Mouse (Mus musculus): Measurements from ENCODE around the gene Pak3. TPM values are rescaled to one million over a fixed set of nuclear protein-coding genes. Genes with fewer than 3 reads are reported as not detected.

Pak3 gene
- polyA plus RNA-seq, 1 experiment, result 0.01 TPM

DNA sequence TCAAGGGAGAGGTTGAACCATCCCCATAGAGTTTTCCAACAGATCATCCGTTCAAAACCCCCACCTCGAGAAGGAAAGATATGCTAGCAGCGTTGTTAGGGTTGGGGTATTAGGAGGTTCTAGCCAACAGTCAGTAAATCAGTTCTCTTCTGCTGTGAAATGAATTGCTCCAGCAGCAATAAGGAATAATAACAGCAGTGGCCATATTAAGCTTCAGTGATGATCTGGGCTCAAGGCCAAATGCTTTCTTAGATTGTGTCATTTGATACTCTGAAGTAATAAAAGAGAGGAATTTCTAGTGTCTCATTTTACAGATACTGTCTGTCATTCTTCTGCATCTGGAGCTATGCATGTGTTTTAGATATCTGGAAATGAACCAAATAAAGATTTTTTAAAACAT is 244.2 kb downstream of the Pak3 start:
- Histone ChIP-seq H3K27me3 (replicated peaks) (no peaks in the 10 kb centered on the region), H3K4me3 (replicated peaks) (no peak overlapping the region)
- TF ChIP-seq FLI1 (IDR thresholded peaks at IDR 0.05; ENCODE audit: low read length) (no peak), GATA1 (IDR thresholded peaks at IDR 0.05; ENCODE audit: borderline replicate concordance, low read length) (no peak)

DNA sequence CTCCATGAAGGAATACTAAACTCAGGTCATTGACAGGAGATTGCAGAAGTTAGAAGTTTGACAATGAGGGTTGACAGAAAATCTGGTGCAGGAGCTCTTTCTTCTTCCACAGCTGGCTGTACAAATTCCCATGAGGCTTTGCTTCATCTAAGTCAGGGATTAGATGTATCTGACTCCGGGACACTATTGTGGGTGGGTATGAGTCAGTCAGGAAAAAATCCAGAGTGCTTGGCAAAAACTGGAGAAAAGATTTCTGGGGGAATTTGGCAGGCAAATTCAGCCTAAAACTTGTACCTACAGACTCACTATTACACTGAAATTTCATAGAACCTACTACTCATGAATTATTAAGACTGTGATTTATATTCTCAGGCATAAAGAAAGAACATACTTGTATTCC is 297.6 kb downstream of the Pak3 start:
- no peaks in the 10 kb centered on the region for H3K4me1 ChIP-seq
- TF ChIP-seq FLI1 (IDR thresholded peaks at IDR 0.05; ENCODE audit: low read length), result no peak
- TF ChIP-seq GATA1 (IDR thresholded peaks at IDR 0.05; ENCODE audit: borderline replicate concordance, low read length), result no peak

More for the DNA sequence above, 244.2 kb downstream of the Pak3 start:
- H3K36me3 ChIP-seq (replicated peaks; ENCODE audit: low read length), result no peaks in the 10 kb centered on the region
- no peaks in the 10 kb centered on the region for H3K4me1 ChIP-seq
- no peaks in the 10 kb centered on the region for H3K9me3 ChIP-seq

DNA sequence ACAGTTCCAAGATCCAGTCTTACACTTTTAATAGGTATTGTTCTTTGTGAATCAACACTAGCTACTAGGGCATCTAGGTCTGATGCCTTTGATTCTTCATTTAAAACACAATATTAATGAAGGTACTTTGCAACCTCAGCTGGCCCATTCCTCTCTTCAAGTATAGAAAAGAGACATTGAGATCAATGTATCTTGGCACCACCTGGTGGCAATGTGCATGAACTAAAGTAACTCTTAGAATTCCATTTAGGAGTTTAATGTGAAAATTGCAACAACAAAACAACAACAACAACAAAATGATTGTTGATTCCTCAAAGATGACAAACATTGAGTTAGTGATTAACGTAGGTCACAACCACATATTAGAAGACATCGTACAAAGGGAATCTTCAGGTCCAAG is 300.6 kb downstream of the Pak3 start:
- TF ChIP-seq FLI1 (IDR thresholded peaks at IDR 0.05; ENCODE audit: low read length) (no peak), GATA1 (IDR thresholded peaks at IDR 0.05; ENCODE audit: borderline replicate concordance, low read length) (no peak)
- Histone ChIP-seq H3K27me3 (replicated peaks) (no peaks in the 10 kb centered on the region), H3K36me3 (replicated peaks; ENCODE audit: low read length) (no peaks in the 10 kb centered on the region), H3K9me3 (no peaks in the 10 kb centered on the region), H3K4me1 (no peaks in the 10 kb centered on the region), H3K4me3 (replicated peaks) (no peak overlapping the region)

More for the DNA sequence above, 297.6 kb downstream of the Pak3 start:
- Histone ChIP-seq H3K4me3 (replicated peaks) (no peak overlapping the region), H3K9me3 (peaks cover 5% of the 10 kb centered on the region; the same call in 1 of the 2 replicates), H3K36me3 (replicated peaks; ENCODE audit: low read length) (no peaks in the 10 kb centered on the region), H3K27me3 (replicated peaks) (no peaks in the 10 kb centered on the region)

DNA sequence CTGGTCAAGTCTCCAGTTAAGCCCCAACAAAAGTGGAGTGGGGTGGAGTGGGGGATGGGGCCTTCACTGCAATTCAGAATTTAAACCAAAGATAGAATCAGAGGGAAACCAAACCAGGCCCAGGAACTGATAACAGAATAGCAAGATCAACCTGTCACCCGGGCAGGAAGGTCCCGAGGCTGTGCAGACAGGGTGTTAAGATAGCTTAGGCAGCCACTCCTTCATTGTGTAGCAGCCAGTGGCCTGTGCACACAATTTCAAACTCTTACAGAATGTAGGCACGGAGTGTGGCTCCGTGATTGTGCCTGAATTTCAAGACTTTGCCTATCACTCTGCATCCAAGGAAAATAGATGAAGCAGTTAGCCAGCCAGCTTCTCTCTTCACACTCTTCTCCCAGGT is 308.1 kb downstream of the Pak3 start:
- Histone ChIP-seq H3K4me3 (replicated peaks) (no peak overlapping the region), H3K27me3 (replicated peaks) (peaks cover 8% of the 10 kb centered on the region), H3K36me3 (replicated peaks; ENCODE audit: low read length) (no peaks in the 10 kb centered on the region), H3K9me3 (no peaks in the 10 kb centered on the region), H3K4me1 (no peaks in the 10 kb centered on the region)
- no peak for TF ChIP-seq FLI1 (IDR thresholded peaks at IDR 0.05; ENCODE audit: low read length)
- TF ChIP-seq GATA1 (IDR thresholded peaks at IDR 0.05; ENCODE audit: borderline replicate concordance, low read length), result no peak

DNA sequence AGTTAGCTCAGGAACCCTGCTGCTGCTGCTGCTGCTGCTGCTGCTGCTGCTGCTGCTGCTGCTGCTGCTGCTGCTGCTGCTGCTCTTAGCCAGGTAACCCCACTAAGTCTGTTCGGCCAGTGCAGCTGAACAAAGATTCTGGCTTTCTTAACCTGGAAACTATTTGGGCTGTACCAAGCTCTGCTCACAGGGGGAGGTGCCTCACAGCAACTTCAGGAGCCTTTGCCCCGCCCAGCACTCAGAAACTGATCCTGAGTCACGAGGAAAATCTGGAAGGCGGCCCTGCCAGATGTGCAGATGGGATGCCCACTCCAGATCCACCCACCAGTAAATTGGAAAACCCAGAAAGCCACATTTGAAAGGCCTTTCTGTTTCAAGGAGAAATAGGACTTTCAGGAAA is 308.8 kb downstream of the Pak3 start, which contains the start of gene Capn6:
Gene Capn6 (minus strand): TSS at position 203 of the 400 bp plus-strand sequence.
- Histone ChIP-seq H3K27me3 (replicated peaks) (peaks cover 8% of the 10 kb centered on the region), H3K4me1 (no peaks in the 10 kb centered on the region), H3K4me3 (replicated peaks) (no peak within 1 kb of the TSS), H3K9me3 (no peaks in the 10 kb centered on the region), H3K36me3 (replicated peaks; ENCODE audit: low read length) (no peaks in the 10 kb centered on the region)
- TF ChIP-seq FLI1 (IDR thresholded peaks at IDR 0.05; ENCODE audit: low read length) (no peak), GATA1 (IDR thresholded peaks at IDR 0.05; ENCODE audit: borderline replicate concordance, low read length) (no peak)

DNA sequence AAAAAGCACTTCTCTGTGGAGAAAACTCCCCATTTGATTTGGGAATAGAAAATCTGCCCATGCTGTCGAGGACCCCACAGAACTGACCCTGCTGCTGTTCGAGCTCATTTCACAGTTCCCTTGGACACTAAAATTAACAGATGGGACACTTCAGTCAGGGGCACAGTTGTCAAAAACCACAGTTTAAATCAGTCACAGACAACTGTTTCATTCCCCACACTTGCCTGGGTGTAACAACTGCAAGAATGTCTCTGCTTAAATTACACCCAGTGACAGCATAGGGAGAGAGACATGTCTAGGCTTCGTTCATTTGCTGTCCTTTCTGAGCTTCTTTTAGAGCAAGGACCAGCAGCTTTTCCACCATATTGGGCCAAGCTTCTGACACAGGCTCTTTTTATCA is 328.2 kb downstream of the Pak3 start:
- H3K27me3 ChIP-seq (replicated peaks), result peaks cover 6% of the 10 kb centered on the region
- TF ChIP-seq FLI1 (IDR thresholded peaks at IDR 0.05; ENCODE audit: low read length) (no peak), GATA1 (IDR thresholded peaks at IDR 0.05; ENCODE audit: borderline replicate concordance, low read length) (no peak)
- no peak overlapping the region for H3K4me3 ChIP-seq (replicated peaks)
- no peaks in the 10 kb centered on the region for H3K4me1 ChIP-seq
- no peaks in the 10 kb centered on the region for H3K9me3 ChIP-seq
- no peaks in the 10 kb centered on the region for H3K36me3 ChIP-seq (replicated peaks; ENCODE audit: low read length)

Other genes starting within 250 kb of the Pak3 start
- not detected in 2 replicates for gene Chrdl1, start 124.3 kb upstream of the Pak3 start, polyA plus RNA-seq (2012; ENCODE audit: insufficient read depth, low replicate concordance)